Mouse (Mus musculus): ENCODE data around the gene Gm136.
"Not testable (repeated sequence)": the region's sequence is repeated elsewhere in the genome, so short reads cannot be mapped to it uniquely, and the experiment has no call there.

The Gm136 gene

GRCm38 (mm10) chr4:34756163-34756562 is at the start of gene Gm136:
Gene Gm136, minus strand, starts transcription at chr4:34756263.
- no peak for DNase-seq (ENCODE audit: low spot score in 2 of 2)

DNA sequence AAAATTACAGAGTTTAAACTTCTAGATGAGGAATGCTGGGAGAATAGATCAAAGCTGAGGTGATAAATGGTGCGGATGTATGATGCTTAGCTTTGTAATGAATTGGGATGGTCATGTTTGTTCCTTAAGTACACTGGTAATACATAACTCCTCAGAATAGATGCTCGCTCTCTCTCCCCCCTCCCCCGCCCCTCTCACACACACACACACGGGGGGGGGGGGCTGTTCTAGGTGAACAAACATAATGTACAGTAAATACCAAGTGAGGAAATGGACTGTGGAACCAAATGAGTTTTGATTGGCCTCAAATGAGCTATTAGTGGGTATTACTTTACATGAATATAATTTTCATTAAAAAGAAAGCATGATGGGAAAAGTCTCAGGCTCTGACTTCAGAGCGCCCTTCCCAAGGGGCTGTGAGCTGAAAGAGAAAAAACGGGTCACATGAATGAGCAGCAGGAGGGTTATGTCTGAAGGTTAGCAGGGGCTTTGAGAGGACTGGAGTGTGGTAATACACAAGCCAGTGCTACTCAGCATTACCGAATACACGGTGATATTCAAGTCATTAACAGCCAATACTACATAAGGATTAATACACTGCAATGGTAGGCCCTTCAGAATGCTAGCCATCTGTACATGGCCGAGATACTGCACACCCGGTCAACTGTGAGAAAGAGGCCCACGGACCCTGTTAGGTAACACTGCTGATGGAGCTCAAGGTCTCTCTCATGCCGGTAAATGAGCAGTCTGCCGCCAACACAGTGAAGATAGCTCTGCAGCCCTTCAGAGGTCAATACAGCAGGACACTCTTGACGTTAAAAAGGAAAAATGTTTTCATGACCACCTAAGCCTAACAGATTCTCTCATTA is 45.3 kb upstream of the Gm136 start:
- no peak for DNase-seq (ENCODE audit: low spot score in 2 of 2)

DNA sequence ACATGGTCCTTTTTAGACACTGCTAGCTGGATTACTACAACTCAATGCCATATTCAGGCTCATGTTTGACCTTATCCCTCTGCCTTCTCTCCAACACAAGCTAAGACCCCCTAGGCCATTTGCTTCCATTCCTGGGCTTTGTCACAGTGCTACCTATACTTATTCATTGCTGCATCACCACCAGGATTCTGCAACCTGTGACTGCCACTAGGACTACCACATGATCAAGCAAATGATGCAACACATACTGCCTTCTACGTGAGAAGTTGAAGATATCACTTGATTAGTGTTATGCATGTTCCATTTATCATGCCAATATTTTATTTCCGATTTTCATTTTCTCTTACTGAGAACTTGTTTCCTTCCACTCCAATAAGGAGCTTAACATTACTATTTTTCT is 41.9 kb upstream of the Gm136 start:
- no peak for DNase-seq (ENCODE audit: low spot score in 2 of 2)

DNA sequence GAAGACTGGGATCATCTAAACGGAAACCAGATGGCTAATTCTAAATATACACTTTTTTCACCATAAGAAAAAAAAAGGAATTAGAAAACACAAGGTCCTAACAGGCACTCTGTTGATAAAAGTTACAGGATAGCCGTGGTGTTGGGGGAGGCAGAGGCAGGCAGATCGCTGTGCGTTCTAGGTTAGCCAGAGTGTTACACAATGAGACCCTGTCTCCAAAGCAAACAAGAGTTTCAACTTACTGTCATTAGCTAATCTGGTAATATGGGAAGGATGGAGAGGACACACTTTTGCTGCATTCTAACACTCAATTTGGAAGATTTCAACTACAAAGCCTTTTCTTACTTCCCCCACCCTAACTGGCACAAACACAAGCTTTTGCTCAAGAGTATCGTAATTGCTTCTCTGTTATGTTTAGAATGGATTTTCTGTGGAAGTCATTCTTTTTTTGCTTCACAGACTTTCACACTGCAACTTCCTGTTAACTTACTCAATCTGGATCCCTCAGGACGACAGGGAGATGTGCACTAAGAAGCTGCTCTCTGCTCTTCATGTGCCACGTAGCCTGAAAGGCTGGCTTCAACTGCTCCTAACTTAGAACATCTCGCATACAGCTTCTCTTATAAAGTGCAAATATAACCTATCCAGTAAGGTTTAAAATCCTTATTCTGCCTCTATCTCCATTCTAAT is 41.4 kb upstream of the Gm136 start:
- DNase-seq (ENCODE audit: low spot score in 2 of 2) = no peak

GRCm38 (mm10) chr4:34796294-34796693 is 40.2 kb upstream of the Gm136 start:
- DNase-seq (ENCODE audit: low spot score in 2 of 2) = no peak

DNA sequence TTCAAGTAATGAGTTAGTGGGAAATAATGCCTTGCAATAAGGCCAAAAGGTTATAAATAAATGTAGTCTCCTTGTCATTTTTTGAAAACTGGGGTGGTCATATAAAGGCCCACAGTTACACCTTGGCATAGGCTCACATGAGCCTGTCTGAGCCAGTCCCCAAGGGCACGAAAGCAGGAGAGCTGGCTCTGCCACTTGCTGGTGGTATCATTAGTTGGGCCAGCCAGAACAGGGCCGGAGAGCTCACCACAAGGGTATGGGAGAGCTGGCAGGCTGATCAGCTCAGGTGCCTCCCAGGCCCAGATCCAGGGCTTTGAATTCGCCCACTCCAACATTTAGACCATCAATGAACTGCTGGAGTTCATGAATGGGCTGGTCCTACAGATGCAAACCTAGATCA is 30.4 kb upstream of the Gm136 start:
- DNase-seq (ENCODE audit: low spot score in 2 of 2) = no peak

- no peak for DNase-seq (ENCODE audit: low spot score in 2 of 2)
Observed at GRCm38 (mm10) chr4:34785646-34786045, 29.6 kb upstream of the Gm136 start.

DNA sequence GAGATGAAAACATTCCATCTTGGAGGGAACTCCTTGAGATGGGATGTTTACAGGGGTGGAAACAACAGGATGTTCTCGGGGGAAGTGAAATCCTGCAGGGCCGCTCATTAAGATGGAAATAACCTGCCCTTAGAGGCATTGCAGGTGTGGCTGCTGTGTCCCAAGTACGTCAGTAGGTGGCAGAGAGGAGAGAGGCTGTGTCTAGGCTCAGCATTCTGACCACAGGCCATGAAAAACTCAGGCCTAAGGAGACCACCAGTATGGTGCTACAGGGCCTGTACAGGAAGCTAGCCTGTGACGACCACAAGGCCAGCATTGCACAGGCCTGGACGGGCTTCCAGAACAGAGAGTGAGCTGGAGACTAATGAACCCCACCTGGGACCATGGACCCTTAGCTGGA is 28.8 kb upstream of the Gm136 start:
- DNase-seq (ENCODE audit: low spot score in 2 of 2) = no peak

DNA sequence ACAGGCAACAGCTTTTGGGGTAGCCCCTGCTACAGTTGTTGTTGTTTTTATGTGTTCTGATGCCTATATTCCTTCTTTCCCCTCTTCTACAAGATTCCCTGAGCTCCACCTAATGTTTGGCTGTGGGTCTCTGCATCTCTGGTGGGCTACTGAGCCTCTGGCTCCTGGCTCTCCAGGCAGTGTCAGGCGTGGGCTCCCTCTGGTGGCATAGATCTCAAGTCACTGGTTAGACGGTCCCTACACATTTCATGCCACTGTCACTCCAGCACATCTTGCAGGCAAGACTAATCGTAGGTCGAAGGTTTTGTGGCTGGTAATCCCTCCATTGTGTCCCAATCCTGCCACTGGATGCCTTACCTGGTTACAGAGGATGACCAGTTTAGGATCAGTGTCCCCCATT is 26.7 kb upstream of the Gm136 start:
- DNase-seq (ENCODE audit: low spot score in 2 of 2) = no peak

DNA sequence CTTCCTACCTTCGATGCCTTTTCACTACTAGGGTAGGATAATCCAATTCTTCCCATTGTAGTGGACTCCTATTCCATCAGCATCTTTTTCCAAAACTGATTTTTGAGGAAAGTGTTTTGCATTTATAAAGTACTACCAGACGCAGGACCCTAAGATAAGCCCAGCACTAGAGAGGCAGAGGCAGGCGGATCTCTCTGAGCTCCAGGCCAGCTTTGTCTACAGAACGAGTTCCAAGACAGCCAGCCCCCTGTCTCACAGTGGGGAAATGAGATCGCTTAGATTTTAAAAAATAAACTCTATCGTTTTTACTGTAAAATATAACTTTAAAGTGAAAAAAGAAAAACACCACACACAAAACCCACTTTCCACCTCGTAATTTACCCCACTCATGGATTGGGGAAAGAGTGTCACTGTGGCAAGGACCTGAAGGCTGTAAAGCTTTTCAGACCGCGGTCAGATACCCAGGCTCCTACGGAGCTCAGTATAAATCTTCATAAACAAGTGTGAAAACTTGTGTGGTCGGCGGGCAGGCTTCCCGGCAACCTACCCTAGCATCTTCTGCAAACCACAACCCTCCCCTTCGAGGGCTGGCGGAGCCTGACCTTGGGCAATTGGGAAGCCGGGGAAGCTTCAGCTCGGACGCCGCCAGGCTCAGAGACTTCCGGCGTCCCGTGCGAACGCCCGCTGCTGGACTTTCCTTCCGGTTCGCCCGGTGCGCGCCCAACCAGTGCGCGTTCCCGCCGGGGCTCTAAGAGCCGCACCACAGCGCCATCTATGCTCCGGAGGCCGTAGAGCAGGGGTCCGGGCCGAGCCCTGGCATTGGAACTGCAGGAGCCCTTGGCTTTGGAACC is 21.8 kb upstream of the Gm136 start, which contains the start of gene Smim8:
Gene Smim8, minus strand, starts transcription at position 747 of the 851 bp plus-strand sequence.
- peak; percentile 78 to 83 for DNase-seq (ENCODE audit: low spot score in 2 of 2)

DNA sequence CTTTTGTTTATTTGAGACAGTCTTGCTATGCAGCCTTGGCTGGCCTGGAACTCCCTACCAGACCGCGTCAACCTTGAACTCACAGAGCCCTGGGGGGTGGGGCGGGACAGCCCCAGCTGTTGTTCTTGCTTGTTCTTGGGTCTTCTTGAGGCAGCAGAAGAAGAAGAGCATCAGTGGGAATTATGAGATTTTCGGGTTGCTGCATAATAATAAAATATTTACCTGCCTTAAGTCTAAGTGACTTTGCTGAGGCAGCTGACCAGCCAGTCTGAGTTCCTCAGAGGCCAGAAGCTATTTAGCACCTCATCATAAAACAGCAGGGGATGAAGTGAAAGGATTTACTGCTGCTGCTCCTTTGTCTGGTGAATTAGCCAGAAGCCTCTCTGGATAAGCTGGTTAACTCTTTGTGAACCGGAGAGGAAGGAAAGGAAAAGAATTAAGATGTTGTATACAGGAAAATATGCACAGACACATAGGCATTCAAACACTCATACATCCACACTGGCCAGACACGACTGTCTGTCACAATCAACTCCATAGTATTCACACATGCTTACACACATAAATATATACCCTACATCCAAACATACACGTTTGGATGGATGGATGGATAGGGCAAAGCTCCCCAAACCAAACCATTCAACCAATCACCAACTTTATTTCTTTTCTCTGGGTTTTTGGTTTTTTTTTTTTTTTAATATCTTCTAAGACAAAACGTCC is 15.7 kb upstream of the Gm136 start:
- no peak for DNase-seq (ENCODE audit: low spot score in 2 of 2)

- no peak for DNase-seq (ENCODE audit: low spot score in 2 of 2)
Observed at GRCm38 (mm10) chr4:34749236-34749635, 6.8 kb downstream of the Gm136 start.

DNA sequence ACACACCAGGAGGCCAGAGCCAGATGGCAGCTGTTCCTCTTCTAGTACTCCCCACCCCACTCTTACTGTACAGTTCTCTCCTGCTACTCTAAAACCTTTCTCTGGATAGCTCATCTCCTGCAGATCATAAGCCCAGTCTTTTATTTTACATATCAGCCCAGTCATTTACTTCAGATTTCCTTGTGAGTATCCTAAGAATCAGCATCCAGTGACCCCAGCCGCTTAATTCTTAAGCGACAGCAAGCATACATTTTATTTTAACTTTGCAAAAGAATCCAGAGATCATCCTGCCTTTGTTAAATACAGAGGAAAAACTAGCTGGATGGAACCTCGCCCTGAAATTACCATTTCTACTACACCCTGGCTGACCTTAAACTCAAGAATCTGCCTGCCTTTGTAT is 21.6 kb downstream of the Gm136 start:
- no peak for DNase-seq (ENCODE audit: low spot score in 2 of 2)

- DNase-seq (ENCODE audit: low spot score in 2 of 2) = not testable (repeated sequence)
Observed at GRCm38 (mm10) chr4:34733415-34733814, 22.6 kb downstream of the Gm136 start.

GRCm38 (mm10) chr4:34729851-34730341 is 26.2 kb downstream of the Gm136 start, which contains the start of gene Cfap206:
Gene Cfap206, minus strand, starts transcription at chr4:34730206.
- DNase-seq (ENCODE audit: low spot score in 2 of 2) = peak in 1 of 2 experiments; percentile 9

GRCm38 (mm10) chr4:34725710-34726109 is 30.4 kb downstream of the Gm136 start:
- DNase-seq (ENCODE audit: low spot score in 2 of 2) = not testable (repeated sequence)

- no peak for DNase-seq (ENCODE audit: low spot score in 2 of 2)
Observed at GRCm38 (mm10) chr4:34724306-34724705, 31.8 kb downstream of the Gm136 start.

DNA sequence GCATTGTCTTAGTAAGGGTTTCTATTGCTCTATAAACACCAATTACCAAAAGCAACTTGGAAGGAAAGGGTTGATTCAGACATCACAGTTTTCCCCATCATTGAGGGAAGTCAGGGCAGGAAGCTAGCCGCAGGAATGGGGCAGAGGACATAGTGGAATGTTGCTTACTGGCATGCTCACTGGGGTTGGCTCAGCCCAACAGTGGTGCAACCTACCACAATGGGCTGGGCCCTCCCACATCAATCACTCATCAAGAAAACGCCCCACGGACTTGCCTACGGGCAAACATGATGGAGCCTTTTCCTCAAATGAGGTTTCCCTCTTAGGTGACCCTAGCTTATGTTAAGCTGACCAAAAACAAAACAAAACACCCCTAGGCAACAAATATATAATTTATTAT is 32.9 kb downstream of the Gm136 start:
- no peak for DNase-seq (ENCODE audit: low spot score in 2 of 2)

DNA sequence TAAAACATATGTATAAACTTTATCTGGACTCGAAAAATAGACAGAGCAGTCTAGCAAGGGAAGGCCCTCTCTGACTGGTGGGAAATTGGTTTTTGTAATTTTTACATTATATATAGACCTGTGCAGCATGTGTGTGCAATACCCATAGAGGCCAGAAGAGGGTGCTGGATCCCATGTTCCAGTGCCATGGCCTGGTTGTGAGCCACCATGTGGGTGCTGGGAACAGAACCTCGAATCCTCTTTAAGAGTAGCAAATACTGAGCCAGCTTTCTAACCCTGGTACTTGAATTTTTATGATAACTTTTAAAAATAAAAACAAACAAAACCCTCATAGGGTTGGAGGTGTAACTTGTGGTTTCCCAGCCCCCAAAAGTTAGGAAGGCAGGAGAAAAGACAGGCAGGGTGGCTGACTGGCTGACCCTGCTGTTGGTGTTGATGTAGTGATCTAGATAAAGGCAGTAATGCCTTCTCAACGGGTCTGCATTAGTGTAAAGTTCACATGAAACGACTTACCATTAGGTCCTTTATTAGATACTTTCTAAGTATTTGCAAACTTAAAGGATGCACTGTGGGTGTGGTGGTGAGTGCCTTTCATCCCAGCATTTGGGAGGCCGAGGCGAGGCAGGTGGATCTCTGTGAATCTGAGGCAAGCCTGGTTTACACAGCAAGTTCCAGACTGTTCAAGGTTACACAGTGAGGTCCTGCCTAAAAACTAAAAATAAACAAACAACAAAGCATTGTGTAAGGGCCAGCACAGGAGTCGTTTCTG is 35.8 kb downstream of the Gm136 start:
- no peak for DNase-seq (ENCODE audit: low spot score in 2 of 2)

DNA sequence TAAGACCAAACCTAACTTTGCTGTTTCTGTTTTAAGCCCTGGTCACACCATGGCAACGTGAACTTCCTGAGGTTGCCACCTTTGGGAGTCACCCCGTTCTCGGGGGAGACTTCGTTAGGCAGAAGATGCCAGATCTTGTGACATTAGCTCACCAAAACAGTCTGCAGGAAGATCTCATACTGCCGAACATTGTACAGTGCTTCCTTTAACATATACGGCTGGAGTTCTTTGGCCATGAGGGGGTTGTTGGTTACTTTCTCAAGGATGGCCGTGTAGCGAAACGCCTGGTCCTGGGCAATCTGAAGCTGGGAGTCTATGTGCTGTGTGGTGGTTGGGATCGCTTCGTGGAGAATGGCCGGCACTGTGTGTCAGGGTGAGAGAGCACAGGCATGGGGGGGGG is 36.6 kb downstream of the Gm136 start:
- DNase-seq (ENCODE audit: low spot score in 2 of 2) = no peak
